Mouse (Mus musculus) heart, adult 2 months (tissue): ENCODE measurements at regions not wholly inside any gene's neighbourhood (a gene's known extent, or its start where the extent isn't known, plus 50 kb on each side); places are given as distances from the start of the nearest gene placed in this dataset.

Experiments
- CTCF ChIP-seq: fragments of 200-600 bp; IDR thresholded peaks from 2 replicates; pipeline ENCODE4 v1.8.1; 2022; ENCODE audit warnings: antibody characterized with exemption, mild to moderate bottlenecking, moderate library complexity
- EP300 ChIP-seq: fragments of 200-500 bp; IDR thresholded peaks from 2 replicates; pipeline ENCODE4 v1.6.1; 2011; ENCODE audit warnings: low read depth, low read length, control low read depth; ENCODE audit not compliant: insufficient read depth
- POLR2A ChIP-seq: fragments of 200-500 bp; IDR thresholded peaks from 2 replicates; pipeline ENCODE4 v1.6.1; 2011; ENCODE audit warnings: mild to moderate bottlenecking, low read depth, low read length, control low read depth; ENCODE audit not compliant: insufficient read depth

DNA sequence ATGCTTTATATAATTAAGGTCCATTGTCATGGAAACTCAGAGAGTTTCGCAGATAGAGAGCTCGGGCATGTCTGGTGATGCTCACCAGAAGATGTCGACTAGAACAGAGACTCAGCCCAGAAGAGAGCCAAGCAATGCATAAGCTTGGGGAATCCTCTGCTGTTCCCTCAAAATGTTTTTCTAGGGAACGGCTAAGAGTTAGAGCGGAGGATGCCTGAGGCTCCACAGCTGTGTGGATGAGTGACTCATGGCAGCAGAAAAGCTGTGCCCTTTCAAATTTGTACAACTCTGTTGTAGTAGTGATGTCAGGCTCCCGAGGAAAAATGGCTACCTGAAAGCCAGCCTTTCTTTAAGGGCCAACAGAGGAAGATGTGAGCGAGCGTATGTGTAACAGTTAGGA lies 586.2 kb upstream of the Fam19a5 start:
- TF ChIP-seq CTCF (no peak), EP300 (no peak), POLR2A (no peak)
